19 mouse cellular contexts compared by ENCODE assay signal in genomic region chr9:13530575-13530974, GRCm38 (mm10).
DNase-seq lines count a peak whose midpoint lies in the region; ATAC-seq and TF ChIP-seq lines count a peak whose summit lies in the region.
"Had no signal": no experiment of that assay in that cellular context is flagged by ENCODE, and none has a peak within 500 bp of the region (broad histone marks: within the 10 kb centered on the region; RNA-seq: fewer than 3 reads in every experiment).

No protein-coding gene starts in this region.

- H3K27ac ChIP-seq in heart, embryonic 11.5 days (ENCODE audit: low read depth, low read length): no peak overlapping the region
- H3K27ac ChIP-seq in kidney, embryonic 16.5 days (ENCODE audit: low read length): peak overlapping the region; percentile 36; the same call in 1 of the 2 replicates
- H3K27ac ChIP-seq in gastrocnemius, adult 2 months: no peak overlapping the region
- H3K27ac ChIP-seq: forebrain, embryonic 12.5 days; heart, embryonic 15.5 days; hindbrain, embryonic 15.5 days had no signal

- no peak for ATAC-seq in heart, embryonic 11.5 days (replicated peaks; ENCODE audit: insufficient number of reproducible peaks, low FRiP score, low TSS enrichment)
- no peak for ATAC-seq in kidney, embryonic 16.5 days (ENCODE audit: low FRiP score, low TSS enrichment)
- peak; percentile 57 for ATAC-seq in CD4-positive, CD25-positive, alpha-beta regulatory T cell, adult 4 months
- ATAC-seq: forebrain, postnatal 0 days; inflammation-experienced regulatory T-cells, adult 6 months; intestine, postnatal 0 days had no signal

- no peaks in the 10 kb centered on the region for H3K36me3 ChIP-seq in heart, embryonic 11.5 days (ENCODE audit: control insufficient read depth, insufficient read depth, low read length)
- 0 out of 2 replicates have a peak, but pooled peaks cover 2% of the 10 kb centered on the region for H3K36me3 ChIP-seq in kidney, embryonic 16.5 days (ENCODE audit: insufficient read depth, low read length)
- H3K36me3 ChIP-seq: forebrain, embryonic 12.5 days; heart, embryonic 15.5 days; hindbrain, embryonic 15.5 days had no signal

- intact Hi-C loops in gastrocnemius, adult 2 months (cut with DNase I): no loop called here

- WGBS in heart, embryonic 11.5 days (ENCODE audit: insufficient replicate concordance): 66% methylated on average over 4 of the region's 4 CpGs
- WGBS in kidney, embryonic 16.5 days: 62% methylated on average over 4 of the region's 4 CpGs

- no peaks in the 10 kb centered on the region for H3K9me3 ChIP-seq in heart, embryonic 11.5 days (replicated peaks; ENCODE audit: control insufficient read depth, low read length)
- H3K9me3 ChIP-seq in kidney, embryonic 16.5 days (ENCODE audit: low read length): peaks cover 9% of the 10 kb centered on the region
- H3K9me3 ChIP-seq: hindbrain, embryonic 15.5 days had no signal

- no peak for TF ChIP-seq CTCF in gastrocnemius, adult 2 months (IDR thresholded peaks at IDR 0.05)

- no peaks in the 10 kb centered on the region for H3K27me3 ChIP-seq in heart, embryonic 11.5 days (ENCODE audit: control insufficient read depth, insufficient read depth, low read length)
- no peaks in the 10 kb centered on the region for H3K27me3 ChIP-seq in kidney, embryonic 16.5 days (ENCODE audit: insufficient read depth, low read length)
- H3K27me3 ChIP-seq: forebrain, embryonic 12.5 days; heart, embryonic 15.5 days; hindbrain, embryonic 15.5 days had no signal

- H3K4me2 ChIP-seq in heart, embryonic 11.5 days: no peak overlapping the region
- H3K4me2 ChIP-seq in kidney, embryonic 16.5 days (replicated peaks; ENCODE audit: low read depth, low read length): no peak overlapping the region
- H3K4me2 ChIP-seq: forebrain, embryonic 12.5 days; heart, embryonic 15.5 days; hindbrain, embryonic 15.5 days had no signal

- H3K4me3 ChIP-seq in heart, embryonic 11.5 days (ENCODE audit: low read depth, low read length): no peak overlapping the region
- H3K4me3 ChIP-seq in kidney, embryonic 16.5 days (ENCODE audit: low read length): no peak overlapping the region
- no peak overlapping the region for H3K4me3 ChIP-seq in gastrocnemius, adult 2 months
- H3K4me3 ChIP-seq: forebrain, embryonic 12.5 days; heart, embryonic 15.5 days; hindbrain, embryonic 15.5 days had no signal

- no peaks in the 10 kb centered on the region; the same call in 1 of the 2 replicates for H3K4me1 ChIP-seq in heart, embryonic 11.5 days (ENCODE audit: control insufficient read depth, insufficient read depth, low read length)
- peaks cover 34% of the 10 kb centered on the region for H3K4me1 ChIP-seq in kidney, embryonic 16.5 days (ENCODE audit: insufficient read depth, low read length)

- DNase-seq in heart, adult 11 months: peak; percentile 79
- no peak for DNase-seq in kidney, postnatal 4 days
- peak; percentile 22 for DNase-seq in CD4-positive, CD25-positive, alpha-beta regulatory T cell, adult 2 months (ENCODE audit: low read depth, low spot score)
- no peak for DNase-seq in gastrocnemius, adult 2 months
- DNase-seq: adrenal gland, postnatal 10 days; cerebellum, adult 11-12 months; cerebellum, adult 9-11 months; cerebellum, postnatal 36 days; forebrain, postnatal 0 days; gastrocnemius, postnatal 25 days; heart, postnatal 14 days had no signal

- H3K9ac ChIP-seq in heart, embryonic 11.5 days (ENCODE audit: low read depth, low read length): no peak overlapping the region
- H3K9ac ChIP-seq in kidney, embryonic 16.5 days (replicated peaks; ENCODE audit: low read length): no peak overlapping the region; the same call in 1 of the 2 replicates
- H3K9ac ChIP-seq: forebrain, embryonic 12.5 days; forebrain, postnatal 0 days; heart, embryonic 15.5 days; hindbrain, embryonic 15.5 days had no signal

Comparison
In these comparisons a context has a peak if more than half of its experiments do, and no peak if none do; other contexts are left out.
1. DNase-seq: peak in heart, adult 11 months (single experiment) and CD4-positive, CD25-positive, alpha-beta regulatory T cell, adult 2 months (single experiment); none in kidney, postnatal 4 days (0 of 2) and gastrocnemius, adult 2 months (single experiment).